ENCODE assay signal across 15 mouse cellular contexts in genomic region chr12:8464961-8465360, GRCm38 (mm10).
"Had no signal": no experiment of that assay in that cellular context is flagged by ENCODE, and none has a peak within 500 bp of the region (broad histone marks: within the 10 kb centered on the region; RNA-seq: fewer than 3 reads in every experiment).

No protein-coding gene starts in this region.

- DNase-seq: kidney, adult 18-20 months; kidney, postnatal 10 days; kidney, postnatal 4 days; lung, adult 2 months; lung, postnatal 4 days; midbrain, embryonic 14.5 days; spleen, adult 18-20 months; thymus, adult 2 months; thymus, postnatal 25 days had no signal

- H3K4me3 ChIP-seq: intestine, embryonic 15.5 days; limb, embryonic 10.5 days; liver, embryonic 15.5 days; midbrain, embryonic 10.5 days; myocyte; neural tube, embryonic 15.5 days had no signal

- H3K27ac ChIP-seq: intestine, embryonic 15.5 days; limb, embryonic 10.5 days; liver, embryonic 15.5 days; midbrain, embryonic 10.5 days; neural tube, embryonic 15.5 days had no signal
